Mouse (Mus musculus) stomach, postnatal 0 days (tissue): ENCODE measurements around the gene Gm20441.

Source experiments
- CTCF ChIP-seq: IDR thresholded peaks from 2 replicates; pipeline ENCODE4 v1.5.1; 2016; ENCODE audit warnings: antibody characterized with exemption, low read depth, mild to moderate bottlenecking, moderate library complexity
- EP300 ChIP-seq: optimal IDR thresholded peaks from 2 replicates; pipeline ENCODE3; 2016; ENCODE audit warnings: antibody characterized with exemption

DNA sequence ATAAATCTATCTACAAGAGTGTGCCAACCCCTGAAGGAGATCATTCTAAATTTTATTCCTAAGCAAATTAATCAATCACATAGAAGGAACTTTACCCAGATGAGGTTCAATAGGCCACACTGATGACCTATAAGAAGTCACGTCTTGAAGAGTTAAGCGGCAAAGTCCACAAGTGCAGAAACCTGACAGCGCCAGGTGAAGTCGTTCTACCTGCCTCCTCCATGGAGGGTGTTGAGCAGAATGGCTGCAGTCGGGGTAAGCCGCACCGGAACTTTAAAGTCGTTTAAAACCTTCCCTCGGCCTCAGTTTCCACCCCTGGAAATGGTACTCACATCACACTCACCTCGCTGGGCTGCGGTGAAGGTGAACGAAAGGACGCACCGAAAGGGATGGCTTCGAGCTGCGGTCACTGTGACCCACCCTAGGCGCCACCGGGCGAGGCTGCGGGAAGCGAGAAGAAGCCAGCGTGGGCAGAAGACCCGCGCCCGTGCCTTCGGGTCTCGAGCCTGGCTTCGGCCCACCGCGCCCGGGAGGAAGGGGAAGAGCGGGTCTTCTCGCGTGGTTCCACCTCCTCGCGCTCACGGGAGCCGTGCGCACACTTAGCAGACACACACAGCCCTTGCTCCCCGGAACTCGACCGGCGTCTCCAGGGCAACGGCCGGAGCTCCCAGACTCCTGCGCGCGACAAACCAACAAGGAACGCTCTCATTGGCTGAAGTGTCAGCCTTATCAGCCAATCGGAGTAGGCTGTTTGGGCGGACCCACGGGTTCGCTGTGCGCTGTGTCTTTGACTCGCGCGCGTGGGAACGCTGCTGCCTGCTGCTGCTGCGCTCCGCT, 16.9 kb downstream of the Gm20441 start, which contains the start of gene Cabin1:
- TF ChIP-seq CTCF: no peak
- no peak for TF ChIP-seq EP300
